Mouse (Mus musculus): Measurements from ENCODE around the gene Smc1b.

- TF ChIP-seq CTCF (IDR thresholded peaks at IDR 0.05; ENCODE audit: borderline replicate concordance, insufficient read depth, low read depth, low read length) (no peak), POLR2A (IDR thresholded peaks at IDR 0.05; ENCODE audit: borderline replicate concordance, insufficient read depth, low read length) (no peak)
These were observed 82.0 kb downstream of the Smc1b start for GRCm38 (mm10) chr15:85049758-85050157.
